Mouse (Mus musculus) testis, adult 2 months (tissue): ENCODE data around the gene Unc5a. TPM values are rescaled to one million over a fixed set of nuclear protein-coding genes. Genes with fewer than 3 reads are reported as not detected.

Experiments
- H3K27ac ChIP-seq: fragments of 200-500 bp; 2 replicates; pipeline ENCODE4 v1.5.1; 2012; ENCODE audit warnings: low read depth, low read length; ENCODE audit not compliant: control insufficient read depth, insufficient read depth
- H3K27me3 ChIP-seq: fragments of 200-500 bp; 2 replicates; pipeline ENCODE4 v1.6.1; 2012; ENCODE audit warnings: mild to moderate bottlenecking, low read length, moderate library complexity; ENCODE audit not compliant: control insufficient read depth, insufficient read depth
- H3K36me3 ChIP-seq: fragments of 200-500 bp; 2 replicates; pipeline ENCODE4 v1.6.1; 2012; ENCODE audit warnings: mild to moderate bottlenecking, low read length; ENCODE audit not compliant: control insufficient read depth, insufficient read depth
- H3K4me1 ChIP-seq: fragments of 200-500 bp; 2 replicates; pipeline ENCODE4 v1.6.1; 2012; ENCODE audit warnings: low read length; ENCODE audit not compliant: control insufficient read depth, insufficient read depth
- H3K4me3 ChIP-seq: fragments of 200-500 bp; 2 replicates; pipeline ENCODE4 v1.5.1; 2012; ENCODE audit warnings: low read depth, mild to moderate bottlenecking, low read length, moderate library complexity, mixed read lengths; ENCODE audit not compliant: control insufficient read depth
- CTCF ChIP-seq: fragments of 200-500 bp; IDR thresholded peaks from 2 replicates; pipeline ENCODE4 v1.5.1; 2012; ENCODE audit warnings: low read depth, mild to moderate bottlenecking, inconsistent platforms, low read length, moderate library complexity; ENCODE audit not compliant: control insufficient read depth, insufficient read depth, insufficient replicate concordance
- POLR2A ChIP-seq: fragments of 200-500 bp; IDR thresholded peaks from 2 replicates; pipeline ENCODE4 v1.6.1; 2012; ENCODE audit warnings: low read depth, mild to moderate bottlenecking, inconsistent platforms, low read length, moderate library complexity; ENCODE audit not compliant: control insufficient read depth
- polyA plus RNA-seq: library from polyadenylated mRNA; depleted of rRNA; stranded (reverse); fragments of >200 nt; gene quantifications from 2 replicates; pipeline ENCODE4 v1.2.3, GENCODE M21; 2012

Gene Unc5a
- polyA plus RNA-seq, 1 experiment, result 1.0 TPM

GRCm38 (mm10) chr13:54987405-54987804, 38.2 kb downstream of the Unc5a start:
- Histone ChIP-seq H3K27me3 (no peaks in the 10 kb centered on the region), H3K4me1 (no peaks in the 10 kb centered on the region), H3K27ac (no peak overlapping the region)

GRCm38 (mm10) chr13:54988181-54988760, 39.1 kb downstream of the Unc5a start:
- no peak overlapping the region for H3K4me3 ChIP-seq
- TF ChIP-seq POLR2A, result no peak
- no peak for TF ChIP-seq CTCF
- no peaks in the 10 kb centered on the region for H3K27me3 ChIP-seq
- H3K36me3 ChIP-seq, result no peaks in the 10 kb centered on the region
- no peak overlapping the region for H3K27ac ChIP-seq
- H3K4me1 ChIP-seq, result no peaks in the 10 kb centered on the region

More at GRCm38 (mm10) chr13:54987405-54987804, 38.2 kb downstream of the Unc5a start:
- TF ChIP-seq POLR2A (no peak), CTCF (no peak)
- no peaks in the 10 kb centered on the region for H3K36me3 ChIP-seq
- no peak overlapping the region for H3K4me3 ChIP-seq

GRCm38 (mm10) chr13:54992215-54992614, 43.0 kb downstream of the Unc5a start:
- no peak for TF ChIP-seq CTCF
- TF ChIP-seq POLR2A, result no peak
- H3K4me3 ChIP-seq, result no peak overlapping the region
- H3K36me3 ChIP-seq, result no peaks in the 10 kb centered on the region
- H3K27me3 ChIP-seq, result no peaks in the 10 kb centered on the region
- H3K4me1 ChIP-seq, result no peaks in the 10 kb centered on the region
- no peak overlapping the region for H3K27ac ChIP-seq

- Histone ChIP-seq H3K27ac (no peak overlapping the region), H3K36me3 (no peaks in the 10 kb centered on the region), H3K27me3 (no peaks in the 10 kb centered on the region), H3K4me3 (no peak overlapping the region), H3K4me1 (no peaks in the 10 kb centered on the region)
- TF ChIP-seq POLR2A (no peak), CTCF (no peak)
These were observed 45.4 kb downstream of the Unc5a start for GRCm38 (mm10) chr13:54994576-54994975.

GRCm38 (mm10) chr13:54995161-54995560, 46.0 kb downstream of the Unc5a start:
- TF ChIP-seq CTCF (no peak), POLR2A (no peak)
- no peaks in the 10 kb centered on the region for H3K27me3 ChIP-seq
- H3K27ac ChIP-seq, result no peak overlapping the region
- no peak overlapping the region for H3K4me3 ChIP-seq
- no peaks in the 10 kb centered on the region for H3K4me1 ChIP-seq
- no peaks in the 10 kb centered on the region for H3K36me3 ChIP-seq

GRCm38 (mm10) chr13:54997568-54997967, 48.4 kb downstream of the Unc5a start:
- TF ChIP-seq POLR2A (no peak), CTCF (no peak)
- no peak overlapping the region for H3K27ac ChIP-seq
- H3K4me1 ChIP-seq, result no peaks in the 10 kb centered on the region
- no peak overlapping the region for H3K4me3 ChIP-seq
- no peaks in the 10 kb centered on the region for H3K27me3 ChIP-seq
- H3K36me3 ChIP-seq, result no peaks in the 10 kb centered on the region

GRCm38 (mm10) chr13:55000433-55000832, 51.2 kb downstream of the Unc5a start:
- H3K27ac ChIP-seq, result no peak overlapping the region
- no peaks in the 10 kb centered on the region for H3K36me3 ChIP-seq
- no peak overlapping the region for H3K4me3 ChIP-seq
- no peaks in the 10 kb centered on the region for H3K27me3 ChIP-seq
- TF ChIP-seq POLR2A (no peak), CTCF (no peak)
- H3K4me1 ChIP-seq, result no peaks in the 10 kb centered on the region
